Mouse (Mus musculus): ENCODE results near the gene Cacna1d. TPM values are rescaled to one million over a fixed set of nuclear protein-coding genes. Genes with fewer than 3 reads are reported as not detected.

The Cacna1d gene
- total RNA-seq, 2 experiments from 2014 or later = 0.36 to 0.38 TPM

- no peak overlapping the region for H3K27ac ChIP-seq
- DNase-seq = no peak
- no peak for TF ChIP-seq CTCF (IDR thresholded peaks at IDR 0.05)
- intact Hi-C loops (cut with DNase I) = no loop called here
- no peak overlapping the region for H3K4me3 ChIP-seq
These were observed 451.8 kb downstream of the Cacna1d start for GRCm38 (mm10) chr14:30039413-30039812.

GRCm38 (mm10) chr14:30038431-30038830 is 452.8 kb downstream of the Cacna1d start:
- intact Hi-C loops (cut with DNase I) = no loop called here
- no peak for DNase-seq
- no peak for TF ChIP-seq CTCF (IDR thresholded peaks at IDR 0.05)
- Histone ChIP-seq H3K4me3 (no peak overlapping the region), H3K27ac (no peak overlapping the region)

GRCm38 (mm10) chr14:30033405-30033804 is 457.9 kb downstream of the Cacna1d start:
- Histone ChIP-seq H3K27ac (no peak overlapping the region), H3K4me3 (no peak overlapping the region)
- DNase-seq = peak; percentile 38
- no peak for TF ChIP-seq CTCF (IDR thresholded peaks at IDR 0.05)
- intact Hi-C loops (cut with DNase I) = no loop called here

GRCm38 (mm10) chr14:30027378-30027777 is 463.9 kb downstream of the Cacna1d start:
- DNase-seq = no peak
- no peak overlapping the region for H3K4me3 ChIP-seq
- no peak overlapping the region for H3K27ac ChIP-seq
- intact Hi-C loops (cut with DNase I) = no loop called here
- peak; percentile 38; the same call in 1 of the 2 replicates for TF ChIP-seq CTCF (IDR thresholded peaks at IDR 0.05)

GRCm38 (mm10) chr14:30024387-30024786 is 466.9 kb downstream of the Cacna1d start:
- no peak overlapping the region for H3K4me3 ChIP-seq
- intact Hi-C loops (cut with DNase I) = no loop called here
- H3K27ac ChIP-seq = no peak overlapping the region
- TF ChIP-seq CTCF (IDR thresholded peaks at IDR 0.05) = no peak
- DNase-seq = no peak

- H3K27ac ChIP-seq = no peak overlapping the region
- H3K4me3 ChIP-seq = no peak overlapping the region
- intact Hi-C loops (cut with DNase I) = no loop called here
- no peak for TF ChIP-seq CTCF (IDR thresholded peaks at IDR 0.05)
- DNase-seq = no peak
These were observed 468.8 kb downstream of the Cacna1d start for GRCm38 (mm10) chr14:30022471-30022870.

GRCm38 (mm10) chr14:30019792-30020575 is 471.3 kb downstream of the Cacna1d start:
- H3K4me3 ChIP-seq = no peak overlapping the region
- DNase-seq = no peak
- H3K27ac ChIP-seq = no peak overlapping the region
- TF ChIP-seq CTCF (IDR thresholded peaks at IDR 0.05) = no peak
- intact Hi-C loops (cut with DNase I) = no loop called here

- no peak overlapping the region for H3K4me3 ChIP-seq
- no peak overlapping the region for H3K27ac ChIP-seq
- no peak for DNase-seq
- no peak for TF ChIP-seq CTCF (IDR thresholded peaks at IDR 0.05)
- intact Hi-C loops (cut with DNase I) = no loop called here
These were observed 471.9 kb downstream of the Cacna1d start for GRCm38 (mm10) chr14:30019375-30019774.

- no peak for TF ChIP-seq CTCF (IDR thresholded peaks at IDR 0.05)
- no peak overlapping the region for H3K4me3 ChIP-seq
- H3K27ac ChIP-seq = 0 out of 2 replicates have a peak overlapping the region, but pooled peaks have one; percentile 20
- DNase-seq = no peak
- intact Hi-C loops (cut with DNase I) = no loop called here
These were observed 472.4 kb downstream of the Cacna1d start for GRCm38 (mm10) chr14:30018846-30019245.

GRCm38 (mm10) chr14:30018463-30018801 is 472.8 kb downstream of the Cacna1d start:
- peak; percentile 50 for DNase-seq
- intact Hi-C loops (cut with DNase I) = no loop called here
- no peak for TF ChIP-seq CTCF (IDR thresholded peaks at IDR 0.05)
- no peak overlapping the region for H3K4me3 ChIP-seq
- H3K27ac ChIP-seq = 0 out of 2 replicates have a peak overlapping the region, but pooled peaks have one; percentile 20

GRCm38 (mm10) chr14:30017794-30018462 is 473.3 kb downstream of the Cacna1d start:
- DNase-seq = no peak
- intact Hi-C loops (cut with DNase I) = no loop called here
- Histone ChIP-seq H3K4me3 (no peak overlapping the region), H3K27ac (no peak overlapping the region)
- TF ChIP-seq CTCF (IDR thresholded peaks at IDR 0.05) = no peak

- Histone ChIP-seq H3K27ac (no peak overlapping the region), H3K4me3 (no peak overlapping the region)
- DNase-seq = no peak
- no peak for TF ChIP-seq CTCF (IDR thresholded peaks at IDR 0.05)
- intact Hi-C loops (cut with DNase I) = no loop called here
These were observed 474.6 kb downstream of the Cacna1d start for GRCm38 (mm10) chr14:30016666-30017065.

GRCm38 (mm10) chr14:30015008-30015407 is 476.2 kb downstream of the Cacna1d start:
- no peak for TF ChIP-seq CTCF (IDR thresholded peaks at IDR 0.05)
- H3K4me3 ChIP-seq = no peak overlapping the region
- no peak overlapping the region for H3K27ac ChIP-seq
- intact Hi-C loops (cut with DNase I) = no loop called here
- DNase-seq = no peak

Measured in gastrocnemius, adult 2 months (tissue).